Mouse (Mus musculus) erythroblast, embryonic 14.5 days (primary cell): ENCODE results near the gene Vhl.

Experiments
- GATA1 ChIP-seq: IDR thresholded peaks from 2 replicates; pipeline ENCODE4 v1.6.1; 2012; ENCODE audit warnings: low read length, inconsistent platforms, mixed read lengths
- TAL1 ChIP-seq: IDR thresholded peaks from 3 replicates; pipeline ENCODE4 v1.6.1; 2012; ENCODE audit warnings: low read length, inconsistent platforms, mixed read lengths

DNA sequence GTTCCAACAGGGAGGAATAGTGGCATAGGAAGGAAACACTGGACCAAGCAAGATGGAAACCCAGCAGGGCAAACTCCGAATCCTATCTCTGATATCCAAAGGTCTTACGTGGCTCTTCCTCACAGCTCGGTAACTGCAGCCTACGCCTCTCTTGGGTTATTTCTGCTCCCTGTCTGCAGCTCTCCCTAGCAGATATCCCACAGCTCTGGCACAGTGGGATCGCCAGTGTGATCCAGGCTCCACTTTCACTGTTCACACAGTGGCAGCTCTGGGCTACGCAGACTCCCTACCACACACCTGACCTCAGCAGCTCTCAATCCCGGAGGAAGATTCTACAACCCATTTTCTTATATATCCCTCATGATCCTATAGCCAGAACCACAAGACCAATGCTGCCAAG, 9.6 kb upstream of the Vhl start:
- TF ChIP-seq TAL1 (no peak), GATA1 (no peak)
